Mouse (Mus musculus): ENCODE measurements at regions not wholly inside any gene's neighbourhood (a gene's known extent, or its start where the extent isn't known, plus 50 kb on each side); places are given as distances from the start of the nearest gene placed in this dataset.

DNA sequence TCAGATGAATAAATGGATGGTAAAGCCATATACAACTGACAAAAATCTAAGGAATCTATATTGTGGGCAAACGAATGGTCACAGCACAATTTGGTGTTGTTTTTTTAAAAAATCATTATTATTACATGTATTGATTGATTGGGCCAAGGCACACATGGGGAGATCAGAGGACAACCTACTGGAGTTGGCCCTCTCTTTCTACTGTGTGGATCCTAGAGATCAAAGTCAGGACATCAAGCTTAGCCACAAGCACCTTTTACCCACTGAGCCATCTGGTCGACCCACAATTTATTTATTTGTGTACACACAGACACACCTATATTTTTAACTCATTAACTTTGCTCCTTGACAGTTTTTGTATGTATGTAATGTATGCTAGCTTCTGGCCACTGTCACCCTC lies 89.7 kb upstream of the Tbx3 start:
- H3K27me3 ChIP-seq (ENCODE audit: control insufficient read depth, insufficient read depth, insufficient read length), result no peaks in the 10 kb centered on the region
- H3K36me3 ChIP-seq (ENCODE audit: control insufficient read depth, insufficient read depth), result no peaks in the 10 kb centered on the region
- H3K79me2 ChIP-seq (ENCODE audit: control insufficient read depth, insufficient read depth), result no peaks in the 10 kb centered on the region
- no peak overlapping the region for H3ac ChIP-seq (ENCODE audit: control insufficient read depth, insufficient read length, low read depth)
- no peak for TF ChIP-seq MYOD1 (IDR thresholded peaks at IDR 0.05; ENCODE audit: control insufficient read depth, insufficient read length, low read depth)
- no peak for TF ChIP-seq CEBPB (IDR thresholded peaks at IDR 0.05; ENCODE audit: low read depth)
- TF ChIP-seq FOSL1 (IDR thresholded peaks at IDR 0.05; ENCODE audit: insufficient read depth, low read length, poor library complexity, severe bottlenecking), result no peak
- TF ChIP-seq CTCF (IDR thresholded peaks at IDR 0.05; ENCODE audit: control insufficient read depth, insufficient read depth, insufficient read length), result no peak
- no peak for TF ChIP-seq MAX (IDR thresholded peaks at IDR 0.05)
- TF ChIP-seq USF1 (IDR thresholded peaks at IDR 0.05; ENCODE audit: low read depth), result no peak
- no peak for TF ChIP-seq MYOG (IDR thresholded peaks at IDR 0.05; ENCODE audit: control insufficient read depth, extremely low read depth, insufficient read length)
- no peaks in the 10 kb centered on the region for H3K79me3 ChIP-seq (ENCODE audit: low read depth)
- no peak overlapping the region for H3K4me3 ChIP-seq (ENCODE audit: insufficient read depth, poor library complexity, severe bottlenecking)

DNA sequence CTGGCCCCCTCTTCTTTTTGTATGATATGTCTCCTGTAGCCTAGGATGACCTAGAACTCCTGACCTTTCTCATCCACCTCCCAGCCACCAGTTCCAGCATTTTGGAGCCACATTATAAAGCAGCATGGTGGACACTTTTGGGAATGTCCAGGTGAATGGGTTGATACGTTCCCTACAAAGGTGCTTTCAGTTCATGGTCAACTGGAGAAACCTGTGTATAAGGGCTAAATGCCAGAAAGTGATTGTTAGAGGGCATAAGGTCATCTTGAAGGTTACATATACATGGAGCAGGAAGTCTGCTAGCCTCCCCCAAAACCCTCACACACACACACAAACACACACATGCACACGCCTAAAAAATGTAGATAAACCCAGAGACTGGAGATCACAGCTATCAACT lies 86.1 kb upstream of the Tbx3 start:
- no peaks in the 10 kb centered on the region for H3K27me3 ChIP-seq (ENCODE audit: control insufficient read depth, insufficient read depth, insufficient read length)
- H3K79me3 ChIP-seq (ENCODE audit: low read depth), result no peaks in the 10 kb centered on the region
- H3K36me3 ChIP-seq (ENCODE audit: control insufficient read depth, insufficient read depth), result no peaks in the 10 kb centered on the region
- no peak for TF ChIP-seq MYOD1 (IDR thresholded peaks at IDR 0.05; ENCODE audit: control insufficient read depth, insufficient read length, low read depth)
- no peak for TF ChIP-seq MYOG (IDR thresholded peaks at IDR 0.05; ENCODE audit: control insufficient read depth, extremely low read depth, insufficient read length)
- TF ChIP-seq FOSL1 (IDR thresholded peaks at IDR 0.05; ENCODE audit: insufficient read depth, low read length, poor library complexity, severe bottlenecking), result no peak
- no peak for TF ChIP-seq USF1 (IDR thresholded peaks at IDR 0.05; ENCODE audit: low read depth)
- TF ChIP-seq CEBPB (IDR thresholded peaks at IDR 0.05; ENCODE audit: low read depth), result no peak
- no peak for TF ChIP-seq CTCF (IDR thresholded peaks at IDR 0.05; ENCODE audit: control insufficient read depth, insufficient read depth, insufficient read length)
- no peak overlapping the region for H3ac ChIP-seq (ENCODE audit: control insufficient read depth, insufficient read length, low read depth)
- H3K79me2 ChIP-seq (ENCODE audit: control insufficient read depth, insufficient read depth), result no peaks in the 10 kb centered on the region
- no peak overlapping the region for H3K4me3 ChIP-seq (ENCODE audit: insufficient read depth, poor library complexity, severe bottlenecking)

DNA sequence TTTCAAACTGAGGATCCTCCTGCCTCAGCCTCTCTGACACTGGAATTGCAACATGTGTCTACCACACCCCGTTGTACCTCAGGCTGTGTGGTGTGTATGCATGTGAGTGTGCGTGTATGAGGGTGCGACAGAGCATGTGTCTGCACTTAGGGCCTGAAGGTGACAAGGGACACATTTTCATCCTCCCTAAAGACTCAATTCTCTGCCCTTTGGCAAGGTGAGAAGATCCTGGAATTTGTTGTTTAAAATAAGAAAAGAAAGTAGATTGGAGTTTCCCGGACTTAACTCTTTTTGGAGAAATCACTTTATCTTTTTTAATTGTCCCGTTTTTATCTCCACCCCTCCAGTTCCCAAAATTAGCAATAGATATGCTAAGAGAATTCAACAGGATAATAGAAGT lies 85.6 kb upstream of the Tbx3 start:
- Histone ChIP-seq H3K36me3 (ENCODE audit: control insufficient read depth, insufficient read depth) (no peaks in the 10 kb centered on the region), H3K4me3 (ENCODE audit: insufficient read depth, poor library complexity, severe bottlenecking) (no peak overlapping the region), H3K79me2 (ENCODE audit: control insufficient read depth, insufficient read depth) (no peaks in the 10 kb centered on the region), H3K27me3 (ENCODE audit: control insufficient read depth, insufficient read depth, insufficient read length) (no peaks in the 10 kb centered on the region), H3ac (ENCODE audit: control insufficient read depth, insufficient read length, low read depth) (no peak overlapping the region), H3K79me3 (ENCODE audit: low read depth) (no peaks in the 10 kb centered on the region)
- TF ChIP-seq USF1 (IDR thresholded peaks at IDR 0.05; ENCODE audit: low read depth), result no peak
- no peak for TF ChIP-seq MAX (IDR thresholded peaks at IDR 0.05)
- TF ChIP-seq MYOD1 (IDR thresholded peaks at IDR 0.05; ENCODE audit: control insufficient read depth, insufficient read length, low read depth), result no peak
- TF ChIP-seq CTCF (IDR thresholded peaks at IDR 0.05; ENCODE audit: control insufficient read depth, insufficient read depth, insufficient read length), result no peak
- no peak for TF ChIP-seq FOSL1 (IDR thresholded peaks at IDR 0.05; ENCODE audit: insufficient read depth, low read length, poor library complexity, severe bottlenecking)
- no peak for TF ChIP-seq MYOG (IDR thresholded peaks at IDR 0.05; ENCODE audit: control insufficient read depth, extremely low read depth, insufficient read length)
- no peak for TF ChIP-seq CEBPB (IDR thresholded peaks at IDR 0.05; ENCODE audit: low read depth)

DNA sequence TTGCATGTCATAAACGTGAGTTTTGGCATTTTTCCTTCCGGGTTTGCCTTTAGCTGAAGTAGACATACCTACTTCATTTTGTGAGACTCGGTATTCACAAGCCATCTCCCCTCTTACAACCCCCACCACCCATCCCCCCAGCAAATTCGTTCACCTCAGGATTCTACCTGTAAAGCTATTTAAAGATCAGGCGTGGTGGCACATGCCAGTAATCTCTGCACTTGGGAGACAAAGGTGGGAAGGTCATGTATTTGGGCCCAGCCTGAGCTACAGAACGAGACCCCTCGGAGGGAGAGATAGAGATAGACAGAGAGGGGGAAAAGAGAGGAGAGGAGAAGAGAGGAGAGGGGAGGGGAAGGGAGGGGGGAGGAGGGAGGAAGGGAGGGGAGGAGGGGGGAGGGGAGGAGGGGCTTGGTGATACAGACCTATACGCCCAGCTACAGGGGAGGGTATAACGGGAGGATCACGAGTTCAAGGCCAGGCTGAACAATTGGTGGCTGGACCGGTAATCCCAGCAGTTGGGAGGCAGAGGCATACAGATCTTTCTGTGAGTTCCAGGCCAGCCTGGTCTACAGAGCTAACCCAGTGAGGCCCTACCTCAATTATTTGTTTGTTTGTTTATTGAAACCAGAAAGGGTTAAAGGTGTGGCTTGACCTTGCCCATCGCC lies 83.9 kb upstream of the Tbx3 start:
- Histone ChIP-seq H3ac (ENCODE audit: control insufficient read depth, insufficient read length, low read depth) (no peak overlapping the region), H3K4me3 (ENCODE audit: insufficient read depth, poor library complexity, severe bottlenecking) (no peak overlapping the region), H3K79me2 (ENCODE audit: control insufficient read depth, insufficient read depth) (no peaks in the 10 kb centered on the region), H3K27me3 (ENCODE audit: control insufficient read depth, insufficient read depth, insufficient read length) (no peaks in the 10 kb centered on the region), H3K36me3 (ENCODE audit: control insufficient read depth, insufficient read depth) (no peaks in the 10 kb centered on the region), H3K79me3 (ENCODE audit: low read depth) (no peaks in the 10 kb centered on the region)
- TF ChIP-seq MYOD1 (IDR thresholded peaks at IDR 0.05; ENCODE audit: control insufficient read depth, insufficient read length, low read depth) (no peak), CTCF (IDR thresholded peaks at IDR 0.05; ENCODE audit: control insufficient read depth, insufficient read depth, insufficient read length) (no peak), USF1 (IDR thresholded peaks at IDR 0.05; ENCODE audit: low read depth) (no peak), MYOG (IDR thresholded peaks at IDR 0.05; ENCODE audit: control insufficient read depth, extremely low read depth, insufficient read length) (no peak), FOSL1 (IDR thresholded peaks at IDR 0.05; ENCODE audit: insufficient read depth, low read length, poor library complexity, severe bottlenecking) (no peak), CEBPB (IDR thresholded peaks at IDR 0.05; ENCODE audit: low read depth) (no peak), MAX (IDR thresholded peaks at IDR 0.05) (no peak)

DNA sequence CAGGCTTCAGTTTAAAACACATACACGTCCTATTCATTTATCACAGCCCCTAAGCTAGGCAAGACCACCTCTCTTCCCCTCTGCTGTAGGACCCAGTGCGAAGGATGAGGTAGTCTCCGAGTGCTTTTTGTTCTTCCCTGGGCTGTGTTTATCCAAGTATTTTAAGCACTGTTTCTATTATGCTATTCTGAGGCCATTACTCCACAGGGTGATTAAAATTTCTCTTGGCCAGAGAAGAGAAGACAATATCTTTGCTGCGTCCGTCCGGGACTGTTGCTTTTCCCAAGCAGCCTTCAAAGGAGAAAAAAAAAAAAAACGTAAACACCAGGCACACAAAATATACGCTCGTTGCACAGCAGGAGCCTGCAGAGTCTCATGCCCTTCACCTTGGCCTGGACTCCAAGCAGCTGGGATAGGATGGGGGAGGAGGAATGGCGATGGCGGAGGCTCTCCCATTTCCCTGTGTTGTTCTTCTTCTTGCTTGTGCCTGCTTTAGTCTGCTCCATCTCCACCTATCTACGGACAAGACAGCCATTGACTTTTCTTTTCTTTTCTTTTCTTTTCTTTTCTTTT lies 83.1 kb upstream of the Tbx3 start:
- Histone ChIP-seq H3K79me2 (ENCODE audit: control insufficient read depth, insufficient read depth) (no peaks in the 10 kb centered on the region), H3K27me3 (ENCODE audit: control insufficient read depth, insufficient read depth, insufficient read length) (no peaks in the 10 kb centered on the region), H3K79me3 (ENCODE audit: low read depth) (no peaks in the 10 kb centered on the region), H3ac (ENCODE audit: control insufficient read depth, insufficient read length, low read depth) (no peak overlapping the region), H3K36me3 (ENCODE audit: control insufficient read depth, insufficient read depth) (no peaks in the 10 kb centered on the region), H3K4me3 (ENCODE audit: insufficient read depth, poor library complexity, severe bottlenecking) (no peak overlapping the region)
- TF ChIP-seq MAX (IDR thresholded peaks at IDR 0.05), result no peak
- no peak for TF ChIP-seq CEBPB (IDR thresholded peaks at IDR 0.05; ENCODE audit: low read depth)
- no peak for TF ChIP-seq CTCF (IDR thresholded peaks at IDR 0.05; ENCODE audit: control insufficient read depth, insufficient read depth, insufficient read length)
- no peak for TF ChIP-seq FOSL1 (IDR thresholded peaks at IDR 0.05; ENCODE audit: insufficient read depth, low read length, poor library complexity, severe bottlenecking)
- no peak for TF ChIP-seq MYOG (IDR thresholded peaks at IDR 0.05; ENCODE audit: control insufficient read depth, extremely low read depth, insufficient read length)
- TF ChIP-seq MYOD1 (IDR thresholded peaks at IDR 0.05; ENCODE audit: control insufficient read depth, insufficient read length, low read depth), result no peak
- TF ChIP-seq USF1 (IDR thresholded peaks at IDR 0.05; ENCODE audit: low read depth), result no peak
